Mouse (Mus musculus) CD8-positive naive resting alpha-beta T cell, adult 2 months (primary cell): Measurements from ENCODE around the gene Specc1.

Experiments used
- DNase-seq, 2 experiments: peaks; one replicate each; pipeline ENCODE4 v3.0.0; 2022; ENCODE audit warnings: low read depth in 2 of 2, low spot score in 2 of 2

The Specc1 gene

DNA sequence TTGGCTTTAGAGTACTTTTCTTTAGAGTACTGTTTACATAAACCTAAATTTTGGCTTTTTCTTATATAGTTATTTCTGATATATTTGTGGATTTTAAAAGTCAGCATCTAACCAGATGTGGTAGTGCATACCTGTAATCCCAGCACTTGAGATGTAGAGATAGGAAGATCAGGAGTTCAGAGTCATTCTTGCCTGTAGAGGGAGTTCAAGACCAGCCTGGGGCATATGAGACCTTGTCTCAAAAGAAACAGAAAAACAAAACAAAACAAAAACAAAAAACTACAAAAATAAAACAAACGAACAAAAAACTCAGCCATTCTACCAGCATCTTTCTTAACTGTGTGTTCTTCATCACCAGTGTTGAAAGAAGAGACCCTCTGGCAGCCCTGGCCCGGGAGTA lies 204.9 kb downstream of the Specc1 start:
- no peak for DNase-seq

DNA sequence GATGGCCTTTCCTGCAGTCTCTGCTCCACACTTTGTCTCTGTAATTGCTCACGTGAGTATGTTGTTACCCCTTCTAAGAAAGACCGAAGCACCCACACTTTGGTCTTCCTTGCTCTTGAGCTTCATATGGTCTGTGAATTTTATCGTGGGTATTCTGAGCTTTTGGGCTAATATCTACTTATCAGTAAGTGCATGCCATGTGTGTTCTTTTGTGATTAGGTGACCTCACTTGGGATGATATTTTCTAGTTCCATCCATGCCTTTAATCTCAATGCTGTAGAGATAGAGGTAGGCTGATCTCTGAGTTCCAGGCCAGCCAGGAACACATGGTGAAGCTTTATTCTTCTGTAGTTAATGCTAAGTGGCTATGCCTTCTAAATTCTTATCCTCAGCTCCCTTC lies 207.8 kb downstream of the Specc1 start:
- no peak for DNase-seq

DNA sequence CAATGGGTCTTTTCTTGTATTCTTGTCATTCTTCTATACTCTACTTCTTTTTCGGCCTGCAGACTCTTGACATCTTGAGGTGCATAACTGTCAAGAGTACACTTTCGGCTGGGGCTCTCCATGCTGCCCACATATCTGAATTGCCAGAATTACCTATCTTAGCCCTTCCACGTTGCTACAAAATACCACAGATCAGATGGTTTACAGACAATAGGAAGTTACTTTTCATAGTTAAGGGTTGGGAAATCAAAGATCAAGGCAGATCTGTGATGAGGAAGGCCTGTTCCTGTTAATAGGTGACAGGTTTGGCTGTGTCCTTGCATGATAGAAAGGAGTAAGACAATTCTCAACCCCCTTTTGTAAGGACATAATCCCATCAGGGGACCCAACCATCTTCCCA lies 209.9 kb downstream of the Specc1 start:
- DNase-seq: no peak

DNA sequence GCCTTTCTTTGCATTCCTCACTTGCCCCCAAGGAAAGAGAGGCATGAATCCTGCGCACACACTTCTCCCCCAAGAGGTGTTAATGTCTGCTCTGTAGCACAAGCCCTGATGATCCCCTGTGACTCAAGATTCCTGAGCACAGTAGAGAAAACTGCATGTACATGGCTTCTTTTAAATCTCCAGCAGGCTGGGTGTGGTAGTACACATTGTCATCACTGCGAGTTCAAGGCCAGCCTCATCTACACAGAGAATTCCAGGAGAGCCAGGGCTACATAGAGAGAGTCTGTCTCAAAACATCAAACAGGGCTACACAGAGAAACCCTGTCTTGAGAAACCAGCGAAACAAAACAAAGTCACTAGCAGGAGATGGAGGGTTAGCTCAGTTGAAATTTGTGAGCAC lies 211.6 kb downstream of the Specc1 start:
- DNase-seq: no peak

DNA sequence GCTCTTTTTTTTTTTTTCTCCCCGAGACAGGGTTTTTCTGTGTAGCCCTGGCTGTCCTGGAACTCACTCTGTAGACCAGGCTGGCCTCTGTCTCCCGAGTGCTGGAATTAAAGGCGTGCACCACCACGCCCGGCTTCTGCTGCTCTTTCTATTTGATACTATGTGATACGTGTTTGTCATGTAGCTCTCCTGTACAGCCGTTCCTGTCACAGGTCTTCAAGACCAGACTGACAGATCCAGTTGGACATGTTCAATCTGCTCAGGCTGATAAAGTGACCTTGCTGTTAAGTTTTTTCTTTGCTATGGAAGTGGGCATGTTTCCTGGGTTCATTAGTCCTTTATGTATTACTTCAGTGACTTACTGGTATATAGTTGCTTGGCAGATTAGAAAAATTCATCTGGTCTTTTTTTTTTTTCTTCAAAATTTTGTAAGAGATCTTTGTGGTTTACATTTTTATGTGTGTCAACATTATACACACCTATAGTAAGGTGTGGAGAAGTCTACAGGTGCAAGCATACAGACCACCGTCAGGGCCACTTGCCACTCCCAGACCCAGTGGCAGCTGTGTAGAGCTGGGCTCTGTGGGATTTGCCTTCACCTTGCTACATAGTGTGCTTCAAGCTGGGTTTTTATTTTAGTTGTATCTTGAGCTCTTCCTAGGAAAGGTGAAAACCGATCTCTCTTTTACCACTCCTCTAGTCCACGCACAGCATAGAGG lies 221.0 kb downstream of the Specc1 start:
- DNase-seq: no peak

DNA sequence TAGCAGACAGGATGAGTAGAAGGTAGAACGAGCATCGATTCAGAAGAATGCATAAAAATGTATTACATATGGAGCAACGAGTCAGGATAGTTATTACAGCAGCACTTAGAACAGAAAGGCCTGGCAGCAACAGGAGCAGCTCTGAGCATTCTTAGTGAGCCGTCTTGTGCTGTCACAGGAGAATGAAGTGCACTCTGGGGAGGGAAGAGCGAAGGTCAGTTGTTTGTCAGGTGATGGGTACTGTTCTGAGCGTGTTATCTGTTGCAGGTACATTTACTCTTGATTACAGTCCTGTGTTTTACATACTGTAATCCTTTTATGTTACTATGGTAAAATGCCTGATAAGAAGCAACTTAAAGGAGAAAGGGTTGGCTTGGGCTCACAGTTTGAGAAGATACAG lies 224.2 kb downstream of the Specc1 start:
- no peak for DNase-seq

DNA sequence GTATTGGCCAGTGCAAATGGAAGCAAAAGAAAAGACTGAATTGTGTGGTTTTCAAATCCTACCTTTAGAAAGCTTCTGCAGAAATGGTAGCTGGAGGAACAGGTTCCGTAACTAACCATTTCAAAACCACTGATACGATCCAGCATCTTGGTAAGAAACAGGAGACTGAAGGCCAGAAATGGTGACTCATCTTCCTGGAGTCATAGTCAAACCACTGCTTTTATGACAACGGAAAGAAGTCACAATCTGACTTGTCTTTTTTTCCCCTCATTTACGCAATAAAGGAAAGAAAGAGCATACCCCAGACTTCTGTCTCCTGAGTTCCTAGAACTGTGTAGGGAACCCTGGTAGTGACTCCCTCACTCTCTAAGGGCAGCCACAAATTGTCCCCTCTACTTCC lies 228.3 kb downstream of the Specc1 start:
- DNase-seq: no peak

DNA sequence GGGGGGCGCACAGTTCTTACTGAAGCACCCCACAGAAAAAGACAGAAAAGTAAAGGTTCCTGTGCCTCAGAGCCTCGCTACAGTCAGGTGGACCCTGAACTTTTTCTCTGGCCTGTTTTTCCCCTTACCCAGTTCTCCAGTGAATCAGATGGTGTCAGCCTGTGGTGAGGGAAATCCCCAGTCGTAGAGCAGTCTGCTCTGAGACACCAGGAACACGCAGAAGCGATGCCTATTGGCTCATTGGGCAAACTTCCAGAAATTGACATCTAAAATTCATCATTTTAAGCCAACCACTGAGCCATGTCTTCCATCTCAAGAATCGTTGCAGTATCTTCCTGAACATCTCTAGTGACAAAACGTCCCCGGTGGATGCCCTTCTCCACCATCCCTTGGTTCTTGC lies 230.5 kb downstream of the Specc1 start:
- DNase-seq: no peak

DNA sequence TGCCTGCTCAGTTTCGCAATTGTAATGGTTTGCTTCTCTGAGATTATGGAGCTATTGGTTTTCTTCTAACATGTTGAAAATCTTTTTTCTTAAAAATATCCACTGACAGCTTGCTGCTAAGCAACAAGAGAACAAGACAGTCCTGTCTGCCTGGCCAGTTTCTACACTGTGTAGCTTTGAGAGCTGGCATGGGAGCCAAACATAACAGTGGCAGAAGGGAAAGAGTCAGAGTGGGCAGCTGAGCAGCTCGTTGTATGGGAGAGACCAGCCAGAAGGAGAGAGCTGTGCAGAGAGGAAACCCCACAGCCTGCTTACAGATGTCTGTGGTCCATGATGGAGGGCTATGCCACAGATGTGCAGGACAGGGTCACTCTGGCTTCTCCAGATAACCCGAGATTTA lies 235.5 kb downstream of the Specc1 start:
- DNase-seq: no peak

DNA sequence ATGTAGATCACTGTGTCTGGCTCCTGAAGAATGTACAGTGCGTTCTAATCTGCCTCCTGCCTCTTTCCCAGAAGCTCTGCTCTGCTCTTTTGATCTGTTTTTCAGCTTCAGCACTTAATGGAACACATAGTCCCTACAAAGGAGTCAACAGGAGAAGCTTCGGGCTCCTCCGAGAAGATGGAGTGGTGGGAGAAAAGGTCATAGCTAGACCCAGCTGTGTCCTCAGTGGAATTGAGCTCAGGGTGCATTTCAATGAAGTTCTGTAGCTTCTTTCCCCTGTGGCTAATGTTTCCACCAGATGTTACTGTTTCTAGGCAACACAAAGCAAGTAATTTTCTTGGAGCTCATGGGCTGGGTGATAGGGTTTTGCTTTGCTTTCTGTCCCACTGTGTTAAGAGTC lies 236.6 kb downstream of the Specc1 start:
- no peak for DNase-seq

DNA sequence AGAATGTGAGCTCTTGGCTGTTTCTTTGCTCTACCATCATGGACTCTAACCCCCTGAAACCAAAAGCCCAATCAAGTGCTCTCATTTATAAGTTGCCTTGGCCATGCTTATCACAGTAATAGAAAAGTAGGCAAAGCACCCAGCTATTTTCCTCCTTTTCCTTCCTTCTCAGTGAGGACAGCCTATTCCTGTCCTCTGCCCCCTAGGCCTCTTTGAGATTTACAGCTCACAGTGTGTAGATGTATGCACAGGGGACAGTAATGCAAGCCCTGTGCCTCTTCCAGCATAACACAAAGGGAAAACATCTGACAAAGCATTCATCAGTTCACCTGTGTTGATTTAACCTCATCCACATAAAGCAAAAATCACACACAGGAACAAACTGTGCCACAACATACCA lies 237.7 kb downstream of the Specc1 start:
- no peak for DNase-seq

DNA sequence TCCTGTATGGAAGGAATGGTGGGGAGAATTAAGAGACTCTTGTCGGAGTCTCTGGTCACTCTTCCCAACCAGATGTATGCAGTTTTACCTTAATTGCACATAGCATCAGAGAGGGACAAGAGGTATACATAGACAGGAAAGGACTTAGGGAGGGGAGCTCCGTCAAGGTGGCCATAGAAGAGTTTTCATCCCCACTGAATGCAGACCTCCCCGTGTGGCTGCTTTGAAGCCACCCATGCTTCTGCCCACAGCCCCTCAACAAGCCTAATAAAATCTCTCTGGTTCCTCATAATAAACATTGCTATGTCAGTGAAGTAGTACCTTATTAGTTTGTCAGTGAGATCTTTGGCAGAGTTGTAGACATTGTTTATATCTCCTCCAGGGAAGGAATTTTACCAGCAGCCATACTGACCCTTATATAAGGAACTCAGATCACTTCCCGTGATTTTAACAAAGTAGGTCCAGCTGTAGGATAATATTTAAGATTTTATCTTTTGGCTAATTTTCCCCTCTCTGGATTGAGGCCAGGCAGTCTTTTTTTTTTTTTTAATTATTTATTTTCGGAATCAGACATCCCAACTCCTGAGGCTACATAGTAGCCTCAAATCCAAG lies 244.4 kb downstream of the Specc1 start:
- no peak for DNase-seq

DNA sequence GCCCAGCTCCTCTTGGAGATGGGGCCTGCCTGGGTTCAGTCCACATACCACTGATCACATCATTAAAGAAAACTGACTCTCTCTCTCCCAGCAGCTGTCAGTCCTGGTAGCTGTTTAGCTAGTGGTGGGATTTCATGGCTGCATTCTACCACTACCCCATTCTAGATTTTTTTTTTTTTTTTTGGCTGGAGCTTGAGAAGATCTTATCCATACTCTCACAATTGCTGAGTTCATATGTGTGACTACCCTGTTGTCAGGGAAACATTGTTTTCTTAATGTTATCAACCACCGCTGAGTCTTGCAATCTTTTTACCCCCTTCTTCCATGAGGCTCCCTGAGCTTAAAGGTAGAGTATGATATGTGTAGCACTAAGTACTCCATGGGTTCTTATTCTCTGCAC lies 246.1 kb downstream of the Specc1 start:
- DNase-seq: no peak

DNA sequence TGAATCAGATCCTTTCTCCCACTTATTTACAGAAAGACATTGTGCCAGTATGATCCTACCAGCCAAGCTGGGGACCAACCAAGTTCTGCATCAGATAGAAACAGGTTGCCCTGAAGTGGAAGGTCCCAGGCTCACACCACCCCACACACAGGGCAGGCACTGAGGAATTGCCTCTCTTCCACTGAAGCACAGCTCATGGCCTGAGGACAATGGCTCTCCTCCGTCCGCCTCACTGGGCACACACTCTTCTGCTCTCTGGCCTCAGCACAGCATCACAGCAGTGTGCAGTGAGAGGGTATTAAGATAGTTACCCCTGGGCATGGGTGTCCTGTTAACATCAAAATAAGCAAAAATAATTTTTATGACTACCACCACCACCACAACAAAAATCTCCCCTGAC lies 252.5 kb downstream of the Specc1 start:
- DNase-seq: no peak

DNA sequence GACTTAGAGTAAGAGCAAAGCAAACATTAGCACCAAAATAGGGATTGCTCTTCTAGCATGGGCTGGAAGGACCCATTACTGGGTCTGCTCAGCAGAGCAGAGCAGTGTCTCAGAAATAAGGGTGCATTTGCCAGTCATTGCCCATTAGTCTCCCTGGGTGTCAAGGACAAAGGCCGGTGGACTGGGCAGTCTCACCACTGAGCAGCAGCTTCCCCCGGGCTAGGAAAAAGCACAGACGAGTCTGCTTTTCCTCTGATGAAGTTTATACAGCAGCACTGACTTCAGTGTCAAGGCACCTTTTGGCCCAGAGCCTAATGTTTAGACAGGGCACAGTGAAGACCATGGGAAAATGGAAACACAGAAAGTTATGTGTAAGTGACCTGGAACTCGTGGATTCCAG lies 253.3 kb downstream of the Specc1 start:
- no peak for DNase-seq

DNA sequence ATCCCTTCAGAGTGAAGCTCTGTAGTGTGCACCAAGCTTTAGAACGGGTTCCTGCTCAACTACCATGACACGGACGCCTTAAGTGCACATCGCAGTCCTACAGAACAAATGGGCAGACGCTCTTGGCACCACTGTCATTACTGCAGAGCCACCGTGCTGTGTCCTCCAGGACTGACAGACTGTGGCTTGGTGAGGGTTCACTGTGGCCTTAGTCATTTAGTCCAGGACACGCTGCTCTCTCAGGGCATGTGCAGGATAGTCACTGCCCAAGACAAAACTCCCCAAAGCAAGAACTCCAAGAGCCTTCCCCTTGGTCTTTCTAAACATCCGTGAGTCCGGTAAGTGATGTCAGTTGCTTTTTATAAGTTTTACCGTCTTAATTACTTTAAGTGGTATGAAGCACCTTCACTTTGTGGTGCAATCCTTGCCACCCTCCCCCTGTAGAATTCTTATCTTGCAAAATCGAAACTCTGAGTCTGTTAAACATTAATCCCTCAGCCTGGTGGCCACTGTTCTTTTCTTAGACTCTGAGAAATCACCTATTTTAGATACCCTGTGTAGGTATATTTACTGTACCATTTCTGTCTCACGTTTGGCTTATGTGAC lies 256.9 kb downstream of the Specc1 start:
- DNase-seq: no peak

DNA sequence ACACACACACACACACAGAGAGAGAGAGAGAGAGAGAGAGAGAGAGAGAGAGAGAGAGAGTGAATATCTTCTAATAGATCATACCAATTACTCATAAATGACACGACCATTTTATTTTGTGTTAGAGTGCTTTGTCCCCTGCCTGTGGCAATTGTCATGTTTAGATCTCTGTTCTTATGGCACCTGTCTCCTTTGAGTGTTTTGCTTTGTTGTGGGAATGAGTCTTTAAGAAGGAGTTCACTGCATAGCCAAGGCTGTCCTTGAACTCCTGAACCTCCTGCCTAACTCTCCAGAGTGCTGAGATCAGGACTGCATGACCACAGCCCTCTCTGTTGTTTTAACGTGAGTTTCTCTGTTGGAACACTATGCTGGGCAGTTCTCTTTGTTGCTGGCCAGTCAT lies 258.5 kb downstream of the Specc1 start:
- no peak for DNase-seq

DNA sequence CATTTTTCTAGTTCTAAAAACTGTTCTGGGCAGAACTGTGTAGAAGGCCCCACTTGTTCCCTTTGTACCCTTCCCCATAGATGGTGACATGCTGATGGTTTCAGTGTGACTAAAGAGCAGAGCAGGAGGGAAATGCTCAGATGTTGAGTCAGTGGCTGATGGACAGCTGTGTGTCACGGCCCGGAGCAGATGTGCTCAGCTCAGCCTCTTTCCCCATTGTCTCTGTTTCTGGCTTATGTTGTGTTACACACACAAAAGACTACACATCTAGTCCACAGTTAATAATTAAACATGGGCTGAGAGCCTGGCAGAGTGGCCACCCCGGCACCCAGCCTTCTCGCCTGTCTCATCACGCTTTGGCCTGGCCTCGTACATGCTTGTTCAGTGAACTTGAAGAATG lies 261.2 kb downstream of the Specc1 start:
- no peak for DNase-seq

DNA sequence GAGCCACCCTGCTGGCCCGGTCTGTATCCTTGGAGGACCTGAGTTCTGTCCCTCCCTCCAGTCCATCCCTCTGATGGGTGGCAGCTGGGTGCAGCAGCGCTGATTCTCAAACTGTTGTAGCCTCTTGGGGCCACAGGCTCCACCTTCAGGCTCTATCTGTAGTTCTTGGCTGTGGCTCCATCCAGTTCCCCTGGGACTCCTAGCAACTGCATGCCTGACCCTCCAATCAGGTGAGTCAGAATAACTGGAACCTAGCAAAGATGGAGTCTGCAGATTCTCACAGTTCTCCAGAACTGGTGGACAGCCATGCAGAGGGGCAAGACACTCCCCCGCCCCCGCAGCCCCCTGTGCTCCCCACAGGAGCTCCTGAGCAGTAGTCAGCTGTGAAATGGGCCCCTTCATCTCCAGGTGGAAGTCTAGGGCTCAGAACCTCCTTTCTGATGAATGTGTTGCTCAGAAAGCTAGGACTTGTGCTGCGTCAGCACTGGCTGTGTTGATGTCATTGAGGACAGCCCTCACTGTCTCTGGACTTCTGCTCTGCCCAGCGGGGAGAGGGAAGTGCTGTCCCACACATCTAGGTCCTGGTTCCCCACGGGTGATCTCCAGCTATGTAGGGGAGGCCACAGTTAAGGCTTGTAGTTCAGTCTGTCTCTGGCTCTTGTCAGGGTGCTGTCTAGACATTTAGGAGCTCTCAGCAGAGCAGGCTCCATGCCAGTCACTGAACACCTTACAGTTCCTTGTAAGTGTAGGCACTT lies 264.4 kb downstream of the Specc1 start:
- DNase-seq: no peak

DNA sequence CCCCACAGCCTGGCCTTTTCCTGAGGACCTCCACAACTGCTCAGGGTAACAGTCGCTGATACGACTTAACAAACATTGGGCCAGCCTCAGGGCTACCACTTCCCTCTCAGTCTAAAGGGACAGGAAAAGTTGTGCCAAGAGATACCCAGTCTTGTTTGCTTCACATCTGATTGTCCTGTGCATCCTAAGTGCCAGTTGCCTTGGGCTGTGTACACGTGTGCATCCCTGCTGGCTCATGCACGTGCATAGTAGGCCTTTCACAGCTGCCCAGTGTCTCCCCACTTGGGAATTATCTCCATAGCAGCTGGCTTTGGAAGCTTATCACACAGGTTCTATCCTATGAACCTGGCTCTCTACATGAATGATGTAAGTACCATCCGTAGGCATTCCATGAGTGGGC lies 266.9 kb downstream of the Specc1 start:
- no peak for DNase-seq

DNA sequence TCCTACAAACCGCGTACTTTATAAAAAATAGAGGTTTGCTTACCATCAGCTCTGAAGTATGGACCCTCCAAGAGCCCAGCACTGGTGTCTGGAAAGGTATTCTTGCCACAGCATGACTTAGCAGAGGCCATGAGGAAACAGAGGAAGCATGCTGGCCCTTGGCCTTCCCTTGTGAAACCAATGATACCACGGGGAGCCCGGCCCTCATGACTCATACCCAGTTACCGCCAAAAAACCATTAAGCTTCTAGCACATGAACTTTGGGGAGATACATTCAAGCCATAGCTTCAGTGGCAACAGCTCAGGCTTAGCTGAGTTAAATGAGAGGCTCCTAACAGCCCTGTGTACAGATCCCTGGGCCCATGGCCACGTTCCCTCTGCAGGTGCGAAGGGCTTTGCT lies 267.4 kb downstream of the Specc1 start:
- DNase-seq: no peak

DNA sequence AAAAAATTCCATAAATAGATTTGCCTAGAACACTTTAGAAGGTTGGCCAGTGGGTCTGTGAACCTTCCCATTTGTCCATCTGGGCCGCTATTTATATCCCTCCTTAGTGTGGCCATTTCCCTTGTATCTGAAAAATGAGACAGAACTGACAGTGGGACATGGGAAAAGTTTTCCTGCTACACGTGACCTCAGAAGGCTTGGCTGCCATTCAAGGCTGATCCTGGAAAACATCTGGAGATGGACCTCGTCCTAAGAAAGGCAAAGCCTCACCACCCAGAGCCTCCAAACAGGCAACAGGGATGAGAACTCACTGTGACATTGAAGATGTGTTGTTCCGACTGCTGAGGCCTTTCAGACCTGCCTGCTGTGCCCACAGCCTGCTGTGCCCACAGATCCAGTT lies 268.2 kb downstream of the Specc1 start:
- no peak for DNase-seq
